Mouse (Mus musculus): ENCODE data around the gene Dcps. TPM values are rescaled to one million over a fixed set of nuclear protein-coding genes. Genes with fewer than 3 reads are reported as not detected.

The Dcps gene
- polyA plus RNA-seq (2016; fragmentation: Nextera tagmentation; extraction: Ambion mirVana) = 85.1 and 87.2 TPM in 2 replicates

DNA sequence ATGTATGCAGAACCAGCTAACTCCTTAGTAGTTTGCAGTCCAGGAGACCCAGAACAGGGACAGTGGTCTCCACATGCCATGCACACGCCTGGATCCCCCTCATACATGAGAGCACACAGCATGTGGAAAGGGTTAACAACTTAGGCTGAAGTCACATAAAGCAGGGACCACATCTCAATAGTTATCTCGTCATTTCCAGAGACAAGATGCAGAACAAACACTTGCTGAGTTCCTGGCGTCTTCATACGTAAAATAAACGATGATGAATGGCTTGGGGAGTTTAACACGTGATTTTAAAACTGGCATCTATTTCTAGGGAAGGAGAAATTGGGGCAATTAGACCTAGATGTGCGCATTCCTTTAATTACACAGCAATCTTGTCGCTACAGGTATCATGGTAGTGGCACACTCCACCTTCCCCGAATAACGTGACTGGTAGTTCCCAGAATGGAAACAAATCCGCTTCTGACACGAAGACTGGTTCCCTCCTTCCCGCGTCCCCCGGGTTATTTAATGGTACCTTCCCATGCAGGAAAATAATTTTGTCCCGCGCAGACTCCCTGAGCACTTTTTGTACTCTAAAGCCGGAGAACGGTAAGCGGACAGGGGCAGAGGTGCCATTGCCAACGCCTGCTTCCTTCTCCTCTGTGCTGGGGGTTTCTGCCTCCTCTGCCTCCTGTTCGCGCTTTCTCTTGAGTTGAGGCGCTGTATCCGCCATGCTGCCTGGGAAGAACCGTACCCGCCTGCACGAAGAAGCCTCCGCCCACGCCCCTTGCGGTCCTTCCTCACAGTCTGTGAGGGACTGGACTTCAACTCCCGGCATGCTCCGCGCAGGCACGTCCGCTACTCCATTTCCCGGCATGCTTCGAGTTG lies at the start of gene Dcps:
Dcps (minus strand) TSS at position 811 of the 873 bp plus-strand sequence.
- Histone ChIP-seq H3K27ac (replicated peaks) (peak within 1 kb of the TSS; percentile 82), H3K27me3 (no peaks in the 10 kb centered on the region), H3K36me3 (peaks cover 6% of the 10 kb centered on the region; the same call in 1 of the 2 replicates), H3K4me3 (peak within 1 kb of the TSS; percentile 67), H3K4me1 (peaks cover 10% of the 10 kb centered on the region), H3K4me2 (replicated peaks) (peak within 1 kb of the TSS; percentile 68), H3K9me3 (no peaks in the 10 kb centered on the region), H3K9ac (replicated peaks) (peak within 1 kb of the TSS; percentile 66)
- under 1% methylated on average over 38 of the region's 38 CpGs for WGBS
- ATAC-seq (ENCODE audit: low FRiP score, low read depth) = peak; percentile 98

- H3K36me3 ChIP-seq = peaks cover 60% of the 10 kb centered on the region
Observed at GRCm38 (mm10) chr9:35223466-35223865, 47.6 kb upstream of the Dcps start.

GRCm38 (mm10) chr9:35217963-35218362 lies 42.1 kb upstream of the Dcps start:
- H3K36me3 ChIP-seq = peaks cover 87% of the 10 kb centered on the region

More at GRCm38 (mm10) chr9:35223466-35223865, 47.6 kb upstream of the Dcps start:
- no peaks in the 10 kb centered on the region for H3K4me1 ChIP-seq
- H3K4me3 ChIP-seq = no peak overlapping the region
- no peak for ATAC-seq (ENCODE audit: low FRiP score, low read depth)
- H3K27ac ChIP-seq (replicated peaks) = no peak overlapping the region
- H3K27me3 ChIP-seq = no peaks in the 10 kb centered on the region
- H3K4me2 ChIP-seq (replicated peaks) = no peak overlapping the region
- 97% methylated on average over 3 of the region's 3 CpGs for WGBS
- no peak overlapping the region for H3K9ac ChIP-seq (replicated peaks)
- H3K9me3 ChIP-seq = no peaks in the 10 kb centered on the region

DNA sequence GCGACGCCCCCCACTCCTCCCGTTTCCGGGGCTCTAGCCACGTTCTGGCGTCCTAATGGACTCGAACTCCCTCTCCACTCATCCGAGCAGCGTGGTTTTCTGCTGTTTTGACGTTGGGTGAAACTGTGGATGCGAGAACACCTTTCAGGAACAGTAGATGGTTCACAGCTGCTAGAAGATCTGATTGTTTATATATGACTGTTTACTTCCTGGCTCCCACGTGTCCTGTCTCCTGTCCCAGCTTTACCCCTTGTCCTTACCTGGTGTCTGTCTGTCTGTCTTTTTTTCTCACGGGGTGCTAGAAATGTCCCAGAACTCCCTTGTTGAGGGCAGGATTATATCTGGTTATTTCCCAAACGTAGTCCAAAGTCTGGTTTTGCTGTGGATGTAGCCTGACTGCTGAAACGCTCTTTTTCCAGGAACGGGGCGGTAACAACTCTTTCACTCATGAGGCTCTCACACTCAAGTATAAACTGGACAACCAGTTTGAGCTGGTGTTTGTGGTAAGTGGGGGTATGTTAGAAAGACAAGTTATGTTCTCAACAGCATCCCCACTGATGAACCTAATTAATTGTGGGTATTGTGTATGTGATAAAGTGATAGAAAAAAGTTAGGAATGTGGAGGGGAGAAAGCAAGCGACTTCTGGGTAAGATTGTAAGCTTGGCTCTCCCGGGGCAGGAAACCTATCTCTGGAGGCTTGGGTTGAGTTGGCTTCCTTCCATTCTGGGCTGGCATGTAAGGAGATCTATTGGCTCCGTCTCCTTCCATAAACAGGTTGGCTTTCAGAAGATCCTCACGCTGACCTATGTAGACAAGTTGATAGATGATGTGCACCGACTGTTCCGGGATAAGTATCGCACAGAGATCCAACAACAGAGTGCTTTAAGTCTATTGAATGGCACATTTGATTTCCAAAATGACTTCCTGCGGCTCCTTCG lies 36.0 kb upstream of the Dcps start:
- no peak for ATAC-seq (ENCODE audit: low FRiP score, low read depth)
- Histone ChIP-seq H3K4me3 (peak overlapping the region; percentile 87), H3K36me3 (peaks cover 57% of the 10 kb centered on the region), H3K27ac (replicated peaks) (peak overlapping the region; percentile 58; the same call in 1 of the 2 replicates), H3K27me3 (no peaks in the 10 kb centered on the region), H3K4me1 (peaks cover 16% of the 10 kb centered on the region), H3K4me2 (replicated peaks) (peak overlapping the region; percentile 91), H3K9me3 (no peaks in the 10 kb centered on the region), H3K9ac (replicated peaks) (peak overlapping the region; percentile 80)
- WGBS = 38% methylated on average over 26 of the region's 26 CpGs

More at GRCm38 (mm10) chr9:35217963-35218362, 42.1 kb upstream of the Dcps start:
- H3K27me3 ChIP-seq = no peaks in the 10 kb centered on the region
- no peak for ATAC-seq (ENCODE audit: low FRiP score, low read depth)
- no peak overlapping the region for H3K4me3 ChIP-seq
- H3K27ac ChIP-seq (replicated peaks) = no peak overlapping the region
- H3K4me1 ChIP-seq = no peaks in the 10 kb centered on the region
- no peak overlapping the region for H3K9ac ChIP-seq (replicated peaks)
- no peak overlapping the region for H3K4me2 ChIP-seq (replicated peaks)
- WGBS = 87% methylated on average over 1 of the region's 1 CpGs
- no peaks in the 10 kb centered on the region for H3K9me3 ChIP-seq

DNA sequence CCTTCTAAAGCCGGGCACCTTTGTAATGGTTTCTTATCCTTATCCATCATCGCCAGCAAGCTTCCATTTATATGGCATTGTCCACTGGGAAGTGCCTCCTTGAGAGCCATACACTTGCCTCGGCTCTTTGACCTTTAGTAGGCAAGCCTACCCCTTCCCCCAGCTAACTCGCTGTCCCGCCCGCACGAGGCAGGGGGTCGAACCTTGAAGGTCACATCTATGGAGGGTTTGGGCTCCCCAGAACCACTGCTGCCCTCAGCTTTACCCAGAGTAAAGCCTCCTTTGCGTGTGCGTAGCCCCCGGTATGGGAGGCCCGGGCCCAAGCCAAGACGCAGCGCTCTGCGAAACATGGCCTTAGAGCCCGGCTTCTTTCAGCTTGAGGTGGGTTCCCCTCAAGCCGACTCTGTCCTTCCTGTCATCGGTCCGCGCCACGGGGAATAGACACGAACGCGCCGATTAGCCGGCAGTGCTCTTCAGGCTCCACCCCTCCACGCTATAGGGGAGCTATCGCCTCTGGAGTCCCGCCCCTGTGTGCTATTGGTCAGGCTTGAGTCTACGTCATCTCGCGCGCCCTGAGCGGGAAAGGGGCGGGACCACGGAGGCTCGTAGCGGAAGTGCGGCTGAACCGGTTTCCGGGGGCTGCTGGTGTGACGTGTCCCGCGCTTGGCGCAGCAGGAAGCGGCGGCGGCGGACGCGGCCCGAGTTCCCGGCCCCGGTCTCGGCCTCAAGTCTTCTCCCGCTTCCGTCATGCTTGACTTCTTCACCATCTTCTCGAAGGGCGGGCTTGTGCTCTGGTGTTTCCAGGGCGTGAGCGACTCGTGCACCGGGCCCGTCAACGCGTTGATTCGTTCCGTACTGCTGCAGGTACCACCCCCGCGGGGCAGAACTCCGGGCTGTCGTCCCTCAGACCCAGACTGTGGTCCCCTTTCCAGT lies 34.9 kb upstream of the Dcps start, which contains the start of gene Foxred1:
Foxred1 (minus strand) TSS at position 514 of the 933 bp plus-strand sequence.
- Histone ChIP-seq H3K4me2 (replicated peaks) (peak within 1 kb of the TSS; percentile 91), H3K36me3 (peaks cover 58% of the 10 kb centered on the region), H3K9me3 (no peaks in the 10 kb centered on the region), H3K4me1 (peaks cover 16% of the 10 kb centered on the region), H3K9ac (replicated peaks) (peak within 1 kb of the TSS; percentile 85), H3K27me3 (no peaks in the 10 kb centered on the region), H3K27ac (replicated peaks) (peak within 1 kb of the TSS; percentile 89), H3K4me3 (peak within 1 kb of the TSS; percentile 87)
- peak; percentile 100 for ATAC-seq (ENCODE audit: low FRiP score, low read depth)
- under 1% methylated on average over 72 of the region's 72 CpGs for WGBS

DNA sequence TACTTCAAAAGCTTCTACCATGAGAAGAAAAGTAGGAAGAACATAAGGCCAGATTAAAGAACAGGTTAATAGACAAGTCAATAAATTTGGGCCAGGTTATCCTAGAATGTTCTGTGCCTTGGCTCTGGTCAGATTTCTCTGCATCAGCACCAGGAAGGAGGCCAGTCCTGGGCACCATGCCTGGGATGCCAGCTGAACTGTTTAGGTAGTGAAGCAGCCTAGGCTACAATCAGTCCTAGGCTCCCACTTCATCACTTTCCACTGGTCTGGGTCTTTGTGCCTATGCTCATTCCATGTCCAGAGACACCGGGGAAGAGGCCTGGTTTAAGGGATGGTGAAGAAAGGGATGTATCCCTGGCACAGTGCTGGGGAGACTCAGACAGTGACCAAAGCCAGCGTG lies 28.6 kb upstream of the Dcps start:
- no peak overlapping the region for H3K4me3 ChIP-seq
- H3K27me3 ChIP-seq = no peaks in the 10 kb centered on the region
- WGBS = 97% methylated on average over 2 of the region's 2 CpGs
- no peaks in the 10 kb centered on the region for H3K9me3 ChIP-seq
- H3K27ac ChIP-seq (replicated peaks) = no peak overlapping the region
- H3K4me1 ChIP-seq = peaks cover 9% of the 10 kb centered on the region; the same call in 1 of the 2 replicates
- H3K36me3 ChIP-seq = peaks cover 41% of the 10 kb centered on the region
- no peak overlapping the region for H3K4me2 ChIP-seq (replicated peaks)
- H3K9ac ChIP-seq (replicated peaks) = no peak overlapping the region
- ATAC-seq (ENCODE audit: low FRiP score, low read depth) = no peak

GRCm38 (mm10) chr9:35203536-35203935 lies 27.7 kb upstream of the Dcps start:
- Histone ChIP-seq H3K27me3 (no peaks in the 10 kb centered on the region), H3K9ac (replicated peaks) (no peak overlapping the region), H3K4me2 (replicated peaks) (no peak overlapping the region), H3K9me3 (no peaks in the 10 kb centered on the region), H3K4me3 (no peak overlapping the region), H3K36me3 (peaks cover 41% of the 10 kb centered on the region), H3K4me1 (peaks cover 17% of the 10 kb centered on the region), H3K27ac (replicated peaks) (no peak overlapping the region)
- WGBS = 78% methylated on average over 3 of the region's 3 CpGs
- ATAC-seq (ENCODE audit: low FRiP score, low read depth) = no peak

DNA sequence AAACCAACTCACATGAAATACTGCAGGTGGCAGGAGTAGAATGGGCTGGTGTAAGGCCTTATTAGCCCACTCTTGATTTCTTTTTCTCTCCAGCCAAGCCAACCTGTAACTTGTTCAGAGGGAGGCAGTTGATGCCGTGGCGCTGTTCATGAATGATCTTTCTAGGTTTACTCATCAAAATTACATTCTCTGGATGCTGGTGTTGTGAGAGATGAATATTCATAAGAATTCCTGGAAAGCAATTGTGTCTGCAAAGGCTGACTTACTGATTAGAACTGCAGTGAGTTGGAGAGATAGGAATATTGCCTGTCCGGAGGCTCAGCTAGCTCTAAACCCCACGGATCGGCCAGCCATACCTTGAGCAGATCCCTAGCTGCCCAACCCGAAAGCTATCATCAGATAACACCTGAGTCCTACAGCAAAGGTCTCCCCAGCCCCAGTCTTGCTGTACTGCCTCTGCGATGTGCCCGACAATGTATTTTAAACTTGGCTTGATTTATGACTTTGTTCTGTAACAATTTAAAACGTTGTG lies 24.7 kb upstream of the Dcps start:
- Histone ChIP-seq H3K4me1 (peaks cover 17% of the 10 kb centered on the region), H3K27me3 (no peaks in the 10 kb centered on the region), H3K27ac (replicated peaks) (no peak overlapping the region), H3K9ac (replicated peaks) (peak overlapping the region; percentile 72; the same call in 1 of the 2 replicates), H3K4me2 (replicated peaks) (peak overlapping the region; percentile 77), H3K9me3 (no peaks in the 10 kb centered on the region), H3K36me3 (peaks cover 13% of the 10 kb centered on the region), H3K4me3 (peak overlapping the region; percentile 71)
- no peak for ATAC-seq (ENCODE audit: low FRiP score, low read depth)
- 66% methylated on average over 9 of the region's 9 CpGs for WGBS

DNA sequence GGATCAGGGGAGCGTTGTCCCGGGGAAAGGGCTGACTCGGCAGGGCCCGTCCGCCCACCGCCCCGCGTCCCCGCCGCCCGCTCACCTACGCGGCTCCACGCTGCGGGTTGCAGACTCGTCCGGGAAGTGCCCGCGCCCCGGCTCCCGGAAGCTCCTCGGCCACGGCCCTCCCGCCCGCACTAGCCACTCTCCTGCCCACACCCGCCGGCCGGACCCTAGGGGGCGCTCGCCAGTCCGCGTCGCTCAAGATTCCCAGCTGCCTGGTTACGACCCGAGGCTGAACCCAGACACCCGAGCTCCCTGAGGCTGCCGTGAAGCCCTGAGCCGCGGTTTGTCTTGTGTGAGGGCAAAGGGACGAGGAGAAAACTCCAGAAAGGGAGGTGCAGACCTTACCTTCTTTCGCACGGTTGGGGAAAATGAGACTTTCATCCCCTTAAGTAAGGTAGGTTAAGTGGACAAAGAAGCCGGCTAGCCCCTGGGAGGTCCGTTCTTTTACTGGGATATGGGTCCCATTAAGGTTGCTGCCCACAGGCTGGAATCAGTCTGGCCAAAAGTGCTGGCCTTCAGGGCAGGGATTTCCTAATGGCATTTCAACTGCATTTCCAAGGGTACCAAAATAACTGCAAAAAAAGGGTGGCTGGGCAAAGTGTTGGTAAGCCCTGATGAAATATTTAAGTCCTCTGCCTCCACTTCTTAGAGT lies 24.1 kb upstream of the Dcps start, which contains the start of the genes Srpr and Tirap:
Srpr (plus strand) TSS at position 404 of the 700 bp plus-strand sequence.
Tirap (minus strand) TSS at position 520 of the 700 bp plus-strand sequence.
- Histone ChIP-seq H3K4me2 (replicated peaks) (peak within 1 kb of the TSS; percentile 77), H3K9ac (replicated peaks) (peak within 1 kb of the TSS; percentile 72), H3K27ac (replicated peaks) (peak within 1 kb of the TSS; percentile 52; the same call in 1 of the 2 replicates), H3K27me3 (no peaks in the 10 kb centered on the region), H3K9me3 (no peaks in the 10 kb centered on the region), H3K4me1 (peaks cover 17% of the 10 kb centered on the region), H3K36me3 (peaks cover 6% of the 10 kb centered on the region), H3K4me3 (peak within 1 kb of the TSS; percentile 71)
- peak; percentile 94 for ATAC-seq (ENCODE audit: low FRiP score, low read depth)
- WGBS = under 1% methylated on average over 33 of the region's 44 CpGs

Data from midbrain, embryonic 12.5 days (tissue).